In the genomic region with DNA sequence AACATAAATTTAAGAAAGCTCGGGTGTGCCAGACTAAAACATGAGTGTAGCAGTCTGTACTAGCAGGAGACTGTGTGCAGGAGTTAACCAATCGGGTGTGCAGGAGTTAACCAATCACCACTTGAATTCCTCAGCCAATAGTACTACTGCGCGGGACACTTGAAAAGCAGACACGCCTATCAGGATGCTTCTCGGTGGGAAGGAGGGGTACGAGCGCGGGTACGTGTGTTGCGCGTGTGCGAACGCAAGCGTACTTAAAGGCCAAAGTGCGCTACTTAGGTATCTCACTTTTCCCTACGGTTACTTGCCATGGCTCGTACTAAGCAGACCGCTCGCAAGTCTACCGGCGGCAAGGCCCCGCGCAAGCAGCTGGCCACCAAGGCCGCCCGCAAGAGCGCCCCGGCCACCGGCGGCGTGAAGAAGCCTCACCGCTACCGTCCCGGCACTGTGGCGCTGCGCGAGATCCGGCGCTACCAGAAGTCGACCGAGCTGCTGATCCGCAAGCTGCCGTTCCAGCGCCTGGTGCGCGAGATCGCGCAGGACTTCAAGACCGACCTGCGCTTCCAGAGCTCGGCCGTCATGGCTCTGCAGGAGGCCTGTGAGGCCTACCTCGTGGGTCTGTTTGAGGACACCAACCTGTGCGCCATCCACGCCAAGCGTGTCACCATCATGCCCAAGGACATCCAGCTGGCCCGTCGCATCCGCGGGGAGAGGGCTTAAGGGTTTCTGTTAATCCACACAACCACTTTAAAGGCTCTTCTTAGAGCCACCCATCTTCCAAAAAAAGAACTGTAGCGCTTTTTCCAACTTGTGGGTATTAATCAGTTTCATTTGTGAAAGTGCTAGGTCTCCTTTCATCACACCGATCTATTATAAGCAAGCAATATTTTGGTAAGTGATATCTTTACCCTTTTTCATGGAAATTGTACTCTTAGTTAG, we compare ENCODE assay signal across 7 mouse cellular contexts. TPM values are rescaled to one million over a fixed set of nuclear protein-coding genes. Genes with fewer than 3 reads are reported as not detected.
DNase-seq lines count a peak whose midpoint lies in the region; ATAC-seq and TF ChIP-seq lines count a peak whose summit lies in the region.
"Not testable (repeated sequence)": the region's sequence is repeated elsewhere in the genome, so short reads cannot be mapped to it uniquely, and the experiment has no call there.

A gene (plus strand): TSS at position 286 of the 939 bp plus-strand sequence.

- peaks cover 35% of the 10 kb centered on the region for H3K4me1 ChIP-seq in embryonic facial prominence, embryonic 10.5 days
- H3K4me1 ChIP-seq in intestine, postnatal 0 days (replicated peaks; ENCODE audit: control insufficient read depth, insufficient read depth, low read length) = not testable (repeated sequence)
- peaks cover 44% of the 10 kb centered on the region for H3K4me1 ChIP-seq in midbrain, embryonic 10.5 days

- peak within 1 kb of the TSS; percentile 60 for H3K4me3 ChIP-seq in embryonic facial prominence, embryonic 10.5 days
- peak within 1 kb of the TSS; percentile 45 for H3K4me3 ChIP-seq in intestine, postnatal 0 days (ENCODE audit: low read depth, low read length)
- peak within 1 kb of the TSS; percentile 65 for H3K4me3 ChIP-seq in midbrain, embryonic 10.5 days

- H3K27me3 ChIP-seq in embryonic facial prominence, embryonic 10.5 days (replicated peaks; ENCODE audit: low read depth, poor library complexity, severe bottlenecking); intestine, postnatal 0 days (replicated peaks; ENCODE audit: control insufficient read depth, insufficient read depth, low read length); midbrain, embryonic 10.5 days (ENCODE audit: low read depth, poor library complexity, severe bottlenecking): not testable (repeated sequence)

- peak within 1 kb of the TSS; percentile 94 for H3K27ac ChIP-seq in embryonic facial prominence, embryonic 10.5 days (replicated peaks)
- peak within 1 kb of the TSS; percentile 51 for H3K27ac ChIP-seq in intestine, postnatal 0 days (ENCODE audit: low read depth, low read length)
- peak within 1 kb of the TSS; percentile 97 for H3K27ac ChIP-seq in midbrain, embryonic 10.5 days (replicated peaks)

- not testable (repeated sequence) for TF ChIP-seq CTCF in intestine, postnatal 0 days (IDR thresholded peaks at IDR 0.05; ENCODE audit: low read depth)

- intact Hi-C loops in left cerebral cortex, postnatal 36 days (cut with DNase I) = loop anchor here (10.0 kb wide), 1 partner anchor 1821 kb away; a partner anchor contains a TSS

- peak within 1 kb of the TSS; percentile 43 for H3K9ac ChIP-seq in intestine, postnatal 0 days (ENCODE audit: low read depth, low read length)

- DNase-seq in adrenal gland, postnatal 10 days = peak; percentile 90
- DNase-seq in embryonic facial prominence, embryonic 10.5 days (ENCODE audit: low spot score) = peak; percentile 92
- DNase-seq in gastrocnemius, postnatal 4 days (ENCODE audit: low spot score in 2 of 2) = peak; percentile 37 to 78
- DNase-seq in left cerebral cortex, postnatal 36 days (ENCODE audit: low spot score in 2 of 2) = peak; percentile 86 to 89
- DNase-seq in midbrain, embryonic 10.5 days (ENCODE audit: low spot score) = peak; percentile 92
- DNase-seq in skeletal muscle tissue, adult 2 months (ENCODE audit: low read depth, low spot score) = peak; percentile 89

- H3K36me3 ChIP-seq in embryonic facial prominence, embryonic 10.5 days (replicated peaks); intestine, postnatal 0 days (ENCODE audit: control insufficient read depth, insufficient read depth); midbrain, embryonic 10.5 days: not testable (repeated sequence)

- under 1% methylated on average over 53 of the region's 62 CpGs for WGBS in embryonic facial prominence, embryonic 10.5 days
- WGBS in intestine, postnatal 0 days = under 1% methylated on average over 36 of the region's 62 CpGs
- under 1% methylated on average over 53 of the region's 62 CpGs for WGBS in midbrain, embryonic 10.5 days

- peak; percentile 85 for ATAC-seq in intestine, postnatal 0 days

- not testable (repeated sequence) for H3K9me3 ChIP-seq in embryonic facial prominence, embryonic 10.5 days; intestine, postnatal 0 days (ENCODE audit: control insufficient read depth); midbrain, embryonic 10.5 days (replicated peaks)

- peak within 1 kb of the TSS; percentile 82 for H3K4me2 ChIP-seq in intestine, postnatal 0 days (replicated peaks; ENCODE audit: low read depth)

RNA-seq across cellular contexts. Expression of the gene that starts here (rescaled TPM):
- 10 to 100 TPM; 76.3 to 91.7 TPM for total RNA-seq in adrenal gland, postnatal 10 days (2021)
- 6.5 and 7.7 TPM in 2 replicates for polyA plus RNA-seq in embryonic facial prominence, embryonic 10.5 days (2016; fragmentation: Nextera tagmentation; extraction: Ambion mirVana)
- 100 to 1,000 TPM; 100 to 143 TPM for total RNA-seq in gastrocnemius, postnatal 4 days (2021)
- polyA plus RNA-seq in intestine, postnatal 0 days (2015; fragmentation: Nextera tagmentation; extraction: Ambion mirVana) = 1.2 and 2.1 TPM in 2 replicates
- 1 to 10 TPM; 3.6 to 4.6 TPM for total RNA-seq in left cerebral cortex, postnatal 36 days (2021)
- polyA plus RNA-seq in midbrain, embryonic 10.5 days (2016; fragmentation: Nextera tagmentation; extraction: Ambion mirVana) = 5.5 and 5.6 TPM in 2 replicates

Comparison
In these comparisons a context has a peak if more than half of its experiments do, and no peak if none do; other contexts are left out.
1. Peak in every context shown above with its lines: DNase-seq, ATAC-seq, H3K4me3 ChIP-seq and H3K27ac ChIP-seq.
2. RNA of the gene that starts here (total RNA-seq): 100 to 143 TPM in gastrocnemius, postnatal 4 days and 76.3 to 91.7 TPM in adrenal gland, postnatal 10 days; 3.6 to 4.6 TPM in left cerebral cortex, postnatal 36 days; every median in the first group is over 10 times any median in the second.